Mouse (Mus musculus): ENCODE data around the gene Cyb5r4.

- TF ChIP-seq CTCF (IDR thresholded peaks at IDR 0.05; ENCODE audit: low read depth, low read length) (no peak), TAL1 (conservative IDR thresholded peaks at IDR 0.05; ENCODE audit: low read depth, low read length) (no peak), POLR2AphosphoS5 (IDR thresholded peaks at IDR 0.05; ENCODE audit: insufficient replicate concordance, low read depth, low read length) (no peak)
These were observed 97.2 kb downstream of the Cyb5r4 start for GRCm38 (mm10) chr9:87118996-87119395.

Data from G1E (cell line).